Mouse (Mus musculus): ENCODE measurements around the gene Rhov. TPM values are rescaled to one million over a fixed set of nuclear protein-coding genes. Genes with fewer than 3 reads are reported as not detected.
A peak's percentile ranks its signal among the peaks of the same experiment; 100 is the strongest.

The Rhov gene
- polyA plus RNA-seq, 2 experiments from 2014 or later, result not detected

GRCm38 (mm10) chr2:119289014-119289416, 17.9 kb upstream of the Rhov start:
- no peak for ATAC-seq

GRCm38 (mm10) chr2:119288270-119288882, 17.3 kb upstream of the Rhov start, which contains the start of gene Vps18:
Gene Vps18 (plus strand): TSS chr2:119288740.
- peak; percentile 97 for ATAC-seq

GRCm38 (mm10) chr2:119287372-119287771, 16.3 kb upstream of the Rhov start:
- no peak for ATAC-seq

GRCm38 (mm10) chr2:119281899-119282565, 11.0 kb upstream of the Rhov start:
- ATAC-seq, result no peak

- no peak for ATAC-seq
Observed at GRCm38 (mm10) chr2:119277810-119278209, 6.7 kb upstream of the Rhov start.

- ATAC-seq, result no peak
Observed at GRCm38 (mm10) chr2:119276926-119277325, 5.9 kb upstream of the Rhov start.

GRCm38 (mm10) chr2:119274126-119274525, 3.1 kb upstream of the Rhov start:
- no peak for ATAC-seq

GRCm38 (mm10) chr2:119270286-119270642, 808 bp downstream of the Rhov start:
- no peak for ATAC-seq

- no peak for ATAC-seq
Observed at GRCm38 (mm10) chr2:119263813-119264212, 7.3 kb downstream of the Rhov start.

- ATAC-seq, result no peak
Observed at GRCm38 (mm10) chr2:119262978-119263377, 8.1 kb downstream of the Rhov start.

GRCm38 (mm10) chr2:119261326-119261725, 9.7 kb downstream of the Rhov start:
- no peak for ATAC-seq

GRCm38 (mm10) chr2:119260518-119260917, 10.6 kb downstream of the Rhov start:
- no peak for ATAC-seq

- ATAC-seq, result no peak
Observed at GRCm38 (mm10) chr2:119254976-119255375, 16.1 kb downstream of the Rhov start.

GRCm38 (mm10) chr2:119250826-119251478, 20.1 kb downstream of the Rhov start:
- peak; percentile 95 for ATAC-seq

GRCm38 (mm10) chr2:119250377-119250776, 20.7 kb downstream of the Rhov start:
- no peak for ATAC-seq

GRCm38 (mm10) chr2:119249592-119250061, 21.4 kb downstream of the Rhov start:
- ATAC-seq, result no peak

GRCm38 (mm10) chr2:119247904-119248303, 23.2 kb downstream of the Rhov start:
- no peak for ATAC-seq

GRCm38 (mm10) chr2:119245246-119245645, 25.8 kb downstream of the Rhov start:
- ATAC-seq, result no peak

GRCm38 (mm10) chr2:119242548-119242947, 28.5 kb downstream of the Rhov start:
- no peak for ATAC-seq

- ATAC-seq, result no peak
Observed at GRCm38 (mm10) chr2:119240819-119241186, 30.3 kb downstream of the Rhov start.

- no peak for ATAC-seq
Observed at GRCm38 (mm10) chr2:119240075-119240818, 30.8 kb downstream of the Rhov start.

- ATAC-seq, result no peak
Observed at GRCm38 (mm10) chr2:119238671-119239070, 32.4 kb downstream of the Rhov start.

GRCm38 (mm10) chr2:119237871-119238220, 33.2 kb downstream of the Rhov start:
- no peak for ATAC-seq

Data from activated CD4-positive, CD25-positive, alpha-beta regulatory T cell, adult 4 months (primary cell).